Mouse (Mus musculus) thymus, postnatal 36 days (tissue): Measurements from ENCODE around the gene Taok3.

Experiments
- DNase-seq, 2 experiments: peaks; one replicate each; pipeline ENCODE4 v3.0.0; 2022; ENCODE audit warnings: mixed read lengths in 2 of 2

The Taok3 gene

DNA sequence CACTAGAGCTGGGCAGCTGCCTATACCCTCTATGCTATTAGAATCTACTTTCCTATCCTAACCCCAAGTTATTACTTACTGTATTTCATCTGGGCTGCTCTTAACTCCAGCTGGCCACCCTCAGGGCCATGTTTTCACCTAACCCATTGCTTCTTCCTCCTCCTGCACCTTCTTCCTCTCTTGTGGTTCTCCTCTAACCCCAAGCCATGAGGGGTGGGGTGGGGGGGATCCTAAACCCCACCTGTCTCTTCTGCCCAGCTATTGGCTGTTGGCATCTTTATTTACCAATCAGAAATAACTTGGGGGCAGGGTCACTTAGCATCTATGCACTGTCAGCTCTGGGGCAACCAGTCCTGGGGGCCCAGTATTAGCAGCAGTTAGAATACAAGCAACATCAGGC is 26.2 kb downstream of the Taok3 start:
- peak; percentile 30 to 37 for DNase-seq

DNA sequence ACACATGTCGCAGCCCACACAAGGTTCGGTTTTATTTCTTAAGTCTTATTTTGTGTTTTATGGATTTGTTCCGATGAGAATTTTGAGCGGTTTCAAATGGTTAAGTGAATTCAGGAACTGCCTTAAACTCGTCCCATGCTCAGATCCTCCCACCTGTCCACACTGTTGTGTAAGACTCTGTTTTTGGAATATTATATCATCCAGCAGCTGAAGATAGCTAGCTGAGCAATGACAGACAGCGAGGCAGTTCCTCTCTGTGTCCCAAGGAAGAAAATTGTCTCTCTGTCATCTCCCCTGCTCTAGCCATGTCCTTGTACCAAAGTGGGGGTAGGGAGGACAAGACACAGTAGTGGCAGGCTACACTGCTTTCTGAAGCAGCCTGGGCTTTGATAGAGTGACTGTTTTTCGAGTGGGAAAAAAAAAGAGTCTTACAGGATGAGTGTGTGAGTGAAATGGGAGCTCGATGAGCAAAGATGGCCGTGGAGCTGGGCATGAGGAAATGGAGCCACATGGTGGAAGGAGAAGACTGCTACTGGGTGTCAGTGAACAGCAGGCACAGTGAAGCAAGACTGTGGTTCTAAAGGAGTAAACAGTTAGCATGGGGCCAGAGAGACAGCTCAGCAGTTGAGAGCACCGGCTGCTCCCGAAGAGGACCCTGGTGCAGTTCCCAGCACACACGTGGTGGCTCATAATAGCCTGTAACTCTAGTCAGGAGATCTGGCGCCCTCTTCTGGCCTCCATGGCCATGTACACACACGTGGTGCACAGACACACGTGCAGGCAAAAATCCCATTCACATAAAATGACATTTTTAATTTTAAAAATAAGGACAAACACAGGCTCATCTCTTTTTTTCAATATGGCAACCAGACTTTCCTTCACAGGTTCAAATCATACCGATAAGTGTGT is 27.5 kb downstream of the Taok3 start:
- no peak for DNase-seq

DNA sequence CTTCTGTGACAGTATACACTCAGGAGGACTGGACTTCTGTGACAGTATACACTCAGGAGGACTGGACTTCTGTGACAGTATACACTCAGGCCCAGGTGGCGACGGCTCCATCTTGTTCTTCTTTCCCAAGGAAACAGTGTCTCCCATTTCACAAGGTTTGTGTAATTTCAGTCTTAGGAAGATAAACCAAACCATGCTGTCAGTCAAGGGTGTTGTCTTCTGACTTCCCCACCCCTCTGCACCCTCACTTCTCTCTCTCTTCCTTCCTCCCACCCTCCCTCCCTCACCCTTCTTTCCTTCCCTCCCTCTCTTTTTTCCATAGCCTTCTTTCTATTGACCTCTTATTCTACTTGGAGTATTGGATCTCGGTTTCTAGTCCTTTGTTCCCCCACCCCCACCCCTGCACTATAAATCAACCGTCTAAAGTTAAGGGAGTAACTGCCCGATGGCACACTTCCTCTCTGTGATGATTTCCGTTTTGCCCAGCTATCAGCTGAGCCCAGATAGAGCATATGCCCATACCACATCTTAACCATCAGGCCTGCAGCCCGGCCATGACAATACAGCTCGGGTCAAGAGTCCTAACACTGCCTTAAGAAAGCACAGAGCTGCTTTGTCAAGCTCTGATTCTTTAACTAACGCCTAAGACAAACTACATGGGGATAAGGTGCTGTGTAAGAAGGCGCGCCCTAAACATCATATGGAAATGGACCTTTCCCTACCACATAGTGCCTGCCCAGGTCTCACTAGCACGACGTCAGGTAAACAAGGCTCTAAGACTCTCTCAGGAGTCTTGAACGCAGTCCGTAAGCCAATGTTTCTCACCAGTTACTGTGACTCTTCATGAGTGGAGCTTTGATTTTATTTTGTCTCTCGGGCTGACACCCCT is 29.4 kb downstream of the Taok3 start:
- no peak for DNase-seq

DNA sequence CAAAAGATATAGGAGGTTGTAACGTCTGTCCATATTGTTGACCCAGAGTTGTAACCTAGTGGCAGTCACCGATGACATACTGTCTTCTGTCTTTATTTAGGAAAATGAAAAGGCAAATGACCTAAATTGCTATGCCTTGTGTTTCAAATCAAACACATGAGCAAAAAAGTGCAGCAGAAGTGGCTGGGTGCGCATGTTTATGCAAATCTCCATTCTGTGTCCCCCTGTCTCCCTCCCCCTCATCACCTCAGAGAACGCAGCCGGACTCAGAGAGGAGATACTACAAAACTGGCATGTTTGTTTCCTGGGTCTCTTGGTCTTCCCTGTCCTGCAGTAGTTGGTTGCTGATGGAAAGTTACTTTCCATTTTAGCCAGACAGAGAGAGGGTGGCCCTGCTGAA is 30.1 kb downstream of the Taok3 start:
- no peak for DNase-seq

DNA sequence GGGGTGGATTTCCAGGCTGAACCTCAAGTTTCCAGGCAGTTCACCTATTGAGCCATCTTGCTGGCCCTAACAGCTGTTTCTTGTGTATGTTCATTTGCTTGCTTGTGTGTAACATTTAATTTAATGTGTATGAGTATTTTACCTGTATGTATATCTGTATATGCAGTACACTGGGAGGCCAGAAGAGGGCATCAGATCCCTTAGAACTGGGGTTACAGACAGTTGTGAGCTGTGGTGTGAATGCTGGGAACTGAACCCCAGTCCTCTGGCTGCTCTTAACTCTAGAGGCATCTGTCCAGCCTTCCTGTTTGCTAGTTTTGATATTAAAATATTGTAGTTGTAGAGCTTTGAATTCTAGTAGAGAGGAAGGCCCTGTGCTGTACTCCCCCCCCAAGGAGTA is 33.0 kb downstream of the Taok3 start:
- no peak for DNase-seq

DNA sequence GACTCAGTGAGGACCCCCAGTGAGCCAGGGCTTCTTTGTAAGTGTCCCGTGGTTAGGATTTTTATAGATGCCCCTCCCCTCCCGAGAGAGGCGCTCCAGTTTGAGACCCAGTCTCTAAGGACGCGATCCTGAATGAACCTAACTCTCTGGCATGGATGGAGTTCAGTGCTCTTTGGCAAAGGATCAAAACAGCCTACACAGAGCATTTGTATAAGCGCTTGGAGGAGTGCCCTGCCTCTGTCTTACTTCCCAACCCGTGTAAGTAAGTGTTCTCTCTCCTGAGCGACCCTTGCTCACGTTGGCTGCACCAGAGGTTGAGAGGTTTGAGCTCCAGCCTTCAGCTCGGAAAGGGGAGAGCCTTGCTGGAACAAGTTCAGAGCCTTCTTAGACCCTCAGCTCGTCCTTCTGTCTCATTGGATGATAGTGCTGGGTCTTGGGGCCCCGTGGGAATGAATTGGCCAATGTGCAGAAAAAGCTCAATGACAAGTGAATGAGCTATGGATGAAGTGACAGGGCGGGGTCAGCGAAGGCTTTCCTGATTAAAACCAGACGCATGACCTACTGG is 33.7 kb downstream of the Taok3 start:
- no peak for DNase-seq

DNA sequence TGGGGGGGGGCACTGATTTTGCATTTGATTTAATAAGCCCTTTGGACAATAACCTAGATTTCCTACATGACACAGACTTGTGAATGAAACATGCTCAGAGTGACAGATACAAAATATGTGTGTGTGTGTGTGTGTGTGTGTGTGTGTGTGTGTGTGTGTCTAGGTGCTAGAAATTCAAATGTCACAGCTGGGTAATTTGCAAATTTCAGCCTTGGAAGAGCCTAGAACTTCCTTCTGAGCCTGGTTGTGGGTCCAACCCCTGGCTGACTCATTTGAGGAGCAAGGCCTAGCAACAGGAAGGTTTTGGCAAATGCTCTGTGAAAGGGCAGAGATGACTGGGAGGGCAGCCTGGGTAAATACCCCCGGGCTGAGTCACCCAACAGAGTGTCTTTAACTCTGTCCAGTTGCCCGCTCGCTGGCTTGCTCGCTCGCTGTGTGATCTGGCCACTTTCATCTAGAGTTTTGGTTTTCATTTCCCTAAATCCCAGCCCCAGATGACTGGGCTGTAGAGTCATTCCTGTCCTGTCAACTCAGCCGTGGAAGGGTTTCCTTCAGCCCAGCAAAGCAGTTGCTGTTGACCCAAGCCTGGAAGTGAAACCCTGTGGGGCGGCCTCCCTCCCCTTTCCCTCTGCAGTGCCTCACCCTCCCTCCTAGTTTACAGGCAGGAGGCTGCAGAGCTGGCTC is 38.5 kb downstream of the Taok3 start:
- no peak for DNase-seq

DNA sequence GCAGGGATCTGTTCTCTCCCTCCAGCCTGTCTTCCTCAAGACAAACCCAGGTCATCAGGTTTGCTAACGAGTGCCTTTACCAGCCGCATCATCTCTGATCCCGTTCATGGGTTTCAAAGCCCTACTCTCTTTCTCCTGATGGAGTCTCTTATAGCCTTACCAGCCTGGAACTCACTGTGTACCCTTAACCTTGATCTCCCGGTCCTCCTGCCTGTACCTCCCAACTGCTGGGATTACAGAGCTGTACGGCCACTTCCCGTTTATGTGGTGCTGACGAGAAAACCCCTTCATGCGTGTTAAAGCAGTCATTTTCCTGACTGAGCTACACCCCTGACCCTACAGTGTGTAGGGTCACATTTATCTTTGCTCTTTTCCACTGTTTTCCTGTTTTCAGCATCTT is 39.4 kb downstream of the Taok3 start:
- no peak for DNase-seq

DNA sequence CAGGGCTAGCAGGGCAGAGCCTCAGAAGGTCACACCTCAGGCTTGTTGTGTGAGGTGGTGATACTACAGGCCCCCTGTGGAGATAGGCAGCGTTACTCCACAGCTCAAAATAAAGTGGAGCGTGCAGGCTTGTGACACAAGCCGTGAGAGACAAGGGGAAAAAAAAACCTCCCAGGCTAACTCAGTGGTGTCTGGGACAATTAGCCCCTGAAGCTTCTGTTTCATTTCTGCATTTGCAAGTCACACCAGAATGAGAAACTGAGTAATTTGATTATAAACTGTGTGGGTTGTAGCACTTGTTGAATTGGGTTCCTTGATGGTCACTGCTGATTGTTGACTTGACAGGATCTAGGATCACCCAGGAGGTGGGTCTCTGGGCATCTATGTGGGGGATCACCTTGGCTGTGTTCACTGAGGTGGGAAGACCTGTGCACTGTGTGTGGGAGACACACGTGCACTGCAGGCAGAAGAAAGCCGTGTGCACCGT is 39.9 kb downstream of the Taok3 start:
- DNase-seq = no peak

DNA sequence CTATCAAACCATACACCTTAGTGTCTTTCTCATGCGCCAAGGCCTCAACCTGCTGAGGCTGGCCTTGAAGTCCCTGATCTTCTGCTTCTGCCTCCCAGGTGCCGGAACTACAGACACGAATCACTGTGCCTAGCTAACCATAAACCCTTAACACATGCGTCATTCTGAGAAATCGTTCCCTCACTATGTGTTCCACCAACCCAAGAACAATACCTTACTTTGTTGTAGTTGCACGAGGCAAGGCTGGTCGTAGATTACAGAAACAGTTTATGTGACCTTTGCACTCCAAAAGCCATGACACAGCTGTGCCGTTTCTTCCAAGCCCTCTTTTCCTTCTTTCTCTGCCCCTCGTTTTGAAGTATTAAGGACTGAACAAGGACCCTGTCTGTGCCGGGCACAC is 40.6 kb downstream of the Taok3 start:
- no peak for DNase-seq

DNA sequence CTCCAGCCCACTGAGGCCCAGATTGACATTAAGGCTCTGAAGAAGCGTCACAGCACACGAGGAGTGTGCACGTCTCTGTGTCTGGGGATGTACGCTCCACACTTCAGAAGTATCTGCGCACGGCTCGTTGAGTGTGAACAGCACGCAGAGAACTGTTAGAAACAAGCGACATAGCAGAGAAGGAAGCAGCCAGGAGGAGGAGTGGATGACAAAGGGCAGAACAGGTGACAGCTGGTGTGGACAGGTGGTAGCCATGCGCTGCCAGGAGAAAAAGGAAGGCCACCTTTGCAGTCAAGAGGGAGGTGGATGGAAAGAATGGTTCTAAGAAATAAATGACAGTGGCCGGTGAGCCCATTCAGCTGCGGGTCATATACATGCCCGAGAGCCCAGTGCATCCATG is 43.9 kb downstream of the Taok3 start:
- no peak for DNase-seq

DNA sequence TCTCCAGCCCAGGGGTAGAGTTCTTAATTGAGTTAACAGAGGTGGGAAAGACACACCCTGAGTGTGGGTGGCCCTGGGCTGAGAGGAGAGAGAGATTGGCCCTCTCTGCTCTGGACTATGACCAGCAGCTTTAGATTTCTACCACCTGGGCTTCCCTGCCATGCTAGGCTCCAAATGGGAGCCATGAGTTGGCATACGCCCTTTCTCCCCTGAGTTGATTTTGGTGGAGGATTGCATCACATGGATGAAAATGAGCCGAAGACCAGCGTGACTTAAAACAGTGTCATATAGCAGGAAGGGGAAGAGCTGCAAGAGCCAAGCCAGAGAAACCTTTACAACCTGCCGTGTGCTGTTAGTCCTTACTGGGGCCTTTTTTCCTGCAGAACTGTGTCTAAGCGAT is 44.6 kb downstream of the Taok3 start:
- no peak for DNase-seq

DNA sequence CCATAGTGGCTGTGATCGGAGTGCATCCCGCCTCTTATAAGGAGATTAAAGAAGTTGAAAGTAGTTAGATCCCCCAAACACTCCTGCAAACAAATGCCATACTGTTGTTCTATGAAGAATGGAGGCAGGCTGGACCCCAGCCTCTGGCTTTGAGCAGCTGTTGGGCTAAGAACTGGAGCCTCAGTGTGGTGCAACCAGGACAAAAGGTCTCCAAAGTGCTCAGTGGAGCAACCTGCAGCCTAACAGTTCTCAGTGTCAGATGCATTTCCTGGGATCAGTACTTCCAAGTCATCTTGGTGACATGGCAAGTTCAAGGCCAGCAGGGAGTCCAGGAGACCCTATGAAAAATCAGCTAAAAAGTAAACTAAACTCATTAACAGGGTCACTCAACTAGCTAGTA is 45.0 kb downstream of the Taok3 start:
- DNase-seq = no peak

DNA sequence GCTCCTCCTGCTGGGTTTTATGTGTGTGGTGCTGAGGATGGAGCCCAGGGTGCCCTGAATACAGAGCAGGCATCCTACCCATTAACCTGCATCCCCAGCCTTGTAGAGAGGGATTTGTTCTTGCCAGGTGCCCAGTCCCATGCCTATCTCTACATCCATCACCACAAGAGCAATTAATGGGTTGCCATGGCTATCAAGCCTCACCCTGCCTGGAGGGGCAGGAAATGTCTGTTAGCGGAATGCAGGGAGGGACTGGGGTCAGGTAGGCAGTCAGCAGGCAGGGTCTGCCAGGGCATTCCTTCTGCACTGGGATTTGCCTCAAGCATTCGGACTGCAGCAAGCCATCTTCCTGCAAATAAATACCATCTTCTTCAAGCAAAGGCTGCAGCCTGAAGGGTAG is 46.0 kb downstream of the Taok3 start:
- DNase-seq = no peak

DNA sequence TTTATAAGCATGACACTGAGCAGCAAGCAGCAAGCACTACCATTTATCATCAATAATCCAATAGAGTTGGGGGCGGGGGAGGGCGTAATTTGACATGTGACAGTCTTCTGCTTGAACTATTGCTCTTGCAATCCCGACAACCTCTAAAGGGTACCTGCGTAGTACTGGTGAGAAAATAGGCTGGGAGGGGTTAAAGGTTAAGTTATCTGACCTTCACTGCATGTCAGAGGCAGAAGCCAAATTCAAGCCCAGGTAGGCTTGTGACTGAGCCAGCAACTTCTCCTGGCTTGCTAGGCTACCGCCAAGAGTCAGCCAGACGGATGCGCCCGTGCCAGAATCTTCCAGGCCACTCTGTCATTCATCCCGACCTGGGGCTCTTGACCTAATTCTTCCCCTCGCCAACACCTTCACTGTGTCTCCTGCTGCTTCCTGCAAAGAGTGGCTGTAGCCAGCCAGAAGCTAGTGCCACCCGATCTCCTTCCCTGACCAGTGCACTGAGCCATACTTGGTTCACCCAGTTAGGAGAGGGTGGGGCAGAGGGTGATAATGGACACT is 47.0 kb downstream of the Taok3 start:
- no peak for DNase-seq

DNA sequence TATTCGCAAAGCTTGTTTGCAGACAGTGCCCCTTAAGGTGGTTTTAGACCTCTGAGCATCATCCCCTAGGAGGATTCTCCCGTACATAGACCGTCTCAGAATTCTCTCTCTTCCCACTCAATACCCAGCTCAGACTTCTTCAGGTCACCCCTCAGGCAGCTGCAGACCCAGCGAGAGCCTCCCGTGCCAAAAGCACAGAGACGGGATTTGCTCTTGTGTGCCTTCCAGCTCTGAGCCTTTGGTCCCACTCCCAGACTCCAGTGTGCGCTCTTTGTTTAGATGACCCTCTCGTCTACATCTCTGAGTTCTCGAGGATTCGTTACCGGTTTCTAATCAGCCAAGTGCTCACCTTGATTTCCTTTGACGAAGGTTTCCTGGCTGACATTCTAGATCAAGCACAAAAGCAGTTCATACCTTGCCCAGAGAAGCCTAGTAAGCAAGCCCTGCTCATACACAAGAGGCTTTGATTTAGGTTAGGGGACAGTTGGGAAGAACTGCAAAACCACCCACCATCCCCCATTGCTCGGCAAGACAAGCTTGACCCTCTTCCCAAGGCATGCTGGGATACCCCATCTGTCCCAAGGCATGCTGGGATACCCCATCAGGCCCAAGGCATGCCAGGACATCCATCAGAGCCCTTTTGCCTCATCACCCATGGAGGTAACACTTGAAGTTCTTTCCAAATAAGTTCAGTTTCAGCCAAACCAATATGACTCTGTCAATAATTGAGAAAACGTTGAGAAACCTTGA is 48.6 kb downstream of the Taok3 start:
- DNase-seq = no peak

DNA sequence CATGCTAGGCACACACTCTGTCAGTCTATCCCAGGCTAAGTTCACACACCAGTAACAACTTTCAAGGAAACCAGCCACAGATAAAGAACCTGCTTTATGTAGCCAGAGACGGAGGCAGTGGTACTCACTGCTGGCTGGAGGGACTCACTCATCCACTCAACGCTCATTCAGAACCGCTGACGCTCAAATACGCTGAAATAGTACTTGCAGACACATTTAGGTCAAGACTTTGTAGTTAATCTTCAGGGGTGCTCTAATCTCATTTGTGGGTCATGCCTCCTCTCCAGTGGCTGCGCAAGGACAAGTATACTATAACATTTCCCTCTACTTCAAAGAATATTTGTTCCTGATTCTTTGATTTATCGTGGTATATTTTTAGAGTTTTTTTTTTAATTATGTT is 54.1 kb downstream of the Taok3 start:
- DNase-seq = no peak

DNA sequence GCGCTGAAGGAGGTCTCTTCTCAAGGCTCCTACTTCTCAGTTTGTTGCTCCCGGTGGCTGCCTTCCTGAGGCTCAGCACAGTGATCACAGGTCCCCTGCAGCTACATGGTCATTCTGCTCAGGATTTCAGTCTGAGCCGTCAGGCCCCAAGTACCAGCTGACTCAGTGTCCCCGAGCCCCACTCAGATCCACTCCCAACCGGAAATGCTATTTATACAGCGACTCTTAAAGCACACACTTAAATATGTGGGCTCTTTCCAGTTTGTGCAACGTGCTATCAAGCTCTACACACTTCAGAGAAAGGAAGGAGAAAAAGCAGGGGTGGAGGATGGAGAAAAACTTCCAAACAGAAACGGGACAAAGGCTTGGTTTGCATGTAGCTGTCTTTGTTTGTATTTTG is 56.0 kb downstream of the Taok3 start:
- no peak for DNase-seq

DNA sequence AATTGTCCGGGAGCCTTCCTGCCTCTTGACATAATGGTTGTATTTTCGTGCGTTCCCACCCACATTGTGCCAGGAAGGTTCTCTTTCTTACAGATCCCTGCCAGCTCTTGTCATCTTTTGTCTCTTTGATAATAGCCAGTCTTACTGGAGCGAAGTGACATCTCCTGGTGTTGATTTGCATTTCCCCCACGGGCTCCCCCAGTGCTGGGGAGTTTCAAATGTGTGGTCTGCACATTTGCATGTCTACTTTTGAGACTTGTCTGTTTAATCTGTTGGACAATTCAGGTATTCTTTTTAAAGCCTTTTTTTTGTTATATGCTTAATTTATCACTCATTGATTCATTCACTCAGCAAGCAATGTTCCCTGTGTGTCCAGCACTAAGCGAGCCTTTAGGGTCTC is 58.1 kb downstream of the Taok3 start:
- no peak for DNase-seq

DNA sequence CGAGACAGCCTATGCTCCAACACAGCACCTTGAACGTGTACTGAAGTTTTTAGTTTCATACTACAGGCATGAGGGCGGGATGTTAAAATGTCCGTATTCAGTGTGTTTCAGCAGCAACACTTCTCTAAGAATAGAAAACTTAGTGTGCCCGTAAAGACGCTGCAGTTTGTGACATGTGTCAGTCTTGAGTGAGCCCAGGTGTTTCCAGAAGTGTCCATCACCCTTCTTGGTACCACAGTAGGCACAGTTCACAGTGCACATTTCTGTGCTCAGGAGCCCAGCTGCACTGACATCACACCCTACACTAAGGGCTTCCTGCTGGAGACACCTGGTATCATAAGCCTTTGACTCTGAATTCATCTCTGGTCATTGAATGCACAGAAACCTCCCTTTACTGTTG is 58.6 kb downstream of the Taok3 start:
- DNase-seq = peak in 1 of 2 experiments; percentile 16

DNA sequence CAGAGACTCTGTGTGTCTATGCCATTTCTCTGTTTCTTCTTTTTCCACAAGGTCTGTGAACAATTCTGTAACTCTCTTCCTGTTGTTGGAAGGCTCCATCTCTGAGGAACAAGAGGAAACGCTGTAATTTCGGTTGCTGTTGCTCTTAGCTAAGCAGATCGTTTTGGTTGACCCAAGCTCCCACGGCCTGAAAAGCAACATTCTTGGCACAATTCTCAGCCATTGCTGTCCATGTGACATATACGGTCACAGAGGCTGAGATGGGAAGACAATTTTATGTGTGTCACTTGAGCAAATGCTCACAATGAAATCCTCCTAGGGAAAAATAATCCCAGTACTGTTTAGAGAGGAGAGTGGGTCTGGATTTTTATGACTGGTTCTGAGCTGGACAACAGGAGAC is 62.0 kb downstream of the Taok3 start:
- no peak for DNase-seq

DNA sequence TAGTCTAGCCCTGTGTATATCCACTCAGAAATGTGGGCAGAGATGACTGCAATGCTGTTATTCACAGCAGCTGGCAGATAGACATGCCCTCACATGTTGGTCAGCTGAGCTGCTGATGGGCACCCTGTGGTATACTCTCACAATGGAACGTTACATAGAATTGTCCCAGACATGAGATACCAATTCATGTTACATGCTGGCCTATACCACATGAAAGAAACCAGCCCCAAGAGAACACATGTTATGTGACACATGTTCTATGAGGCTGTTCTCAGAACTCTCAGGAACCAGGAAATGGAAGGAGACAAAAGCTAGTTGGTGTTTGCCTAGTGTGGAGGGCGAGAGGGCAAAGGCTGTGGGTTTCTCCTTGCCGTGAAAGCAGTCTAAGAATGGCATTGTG is 62.5 kb downstream of the Taok3 start:
- no peak for DNase-seq
